Mouse (Mus musculus): Measurements from ENCODE around the gene Gm12216.

DNA sequence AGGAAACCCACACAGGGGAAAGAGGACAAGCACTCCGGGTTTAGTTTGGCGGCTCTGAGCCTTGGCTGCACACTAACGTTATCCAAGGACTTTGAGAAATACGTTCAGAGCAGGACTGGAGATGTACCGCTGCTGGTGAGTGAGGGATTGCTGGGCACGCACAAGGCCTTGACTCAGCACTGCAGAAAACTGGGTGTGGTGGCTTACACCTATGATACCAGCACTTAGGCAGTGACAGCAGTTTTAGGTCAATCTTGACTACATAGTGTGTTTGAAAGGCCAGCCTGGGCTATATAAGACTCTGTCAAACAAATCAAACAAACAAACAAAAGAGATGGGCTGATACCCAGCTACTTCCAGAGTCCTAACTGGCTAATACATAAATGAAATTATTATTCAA lies 55.6 kb downstream of the Gm12216 start:
- TF ChIP-seq CHD2 (IDR thresholded peaks at IDR 0.05; ENCODE audit: low read depth, low read length) (no peak), ZC3H11A (IDR thresholded peaks at IDR 0.05; ENCODE audit: borderline replicate concordance, low read depth, low read length) (no peak)

Measured in ES-E14 (cell line).